Mouse (Mus musculus) heart, embryonic 12.5 days (tissue): ENCODE results near the gene Mettl2. TPM values are rescaled to one million over a fixed set of nuclear protein-coding genes. Genes with fewer than 3 reads are reported as not detected.

ENCODE experiments used
- ATAC-seq: fragments of 200-750 bp; cut with Nextera tagmentation; 2 replicates; pipeline ENCODE4 v1.8.0; 2017; ENCODE audit warnings: moderate TSS enrichment, moderate library complexity; ENCODE audit not compliant: insufficient number of reproducible peaks, low FRiP score
- H3K27ac ChIP-seq: fragments of 300-500 bp; sonication (generic); 2 replicates; pipeline ENCODE4 v1.5.1; 2016; ENCODE audit warnings: mild to moderate bottlenecking, moderate library complexity; ENCODE audit not compliant: poor library complexity, severe bottlenecking
- H3K27me3 ChIP-seq: fragments of 300-500 bp; sonication (generic); replicated peaks from 2 replicates; pipeline ENCODE4 v1.6.1; 2016; ENCODE audit warnings: mild to moderate bottlenecking, moderate library complexity
- H3K36me3 ChIP-seq: fragments of 300-500 bp; sonication (generic); 2 replicates; pipeline ENCODE4 v1.6.1; 2016; ENCODE audit warnings: mild to moderate bottlenecking, moderate library complexity
- H3K4me1 ChIP-seq: fragments of 300-500 bp; sonication (generic); replicated peaks from 2 replicates; pipeline ENCODE4 v1.6.1; 2016; ENCODE audit warnings: mild to moderate bottlenecking
- H3K4me2 ChIP-seq: fragments of 300-500 bp; sonication (generic); 2 replicates; pipeline ENCODE4 v1.6.1; 2016; ENCODE audit warnings: mild to moderate bottlenecking, moderate library complexity
- H3K4me3 ChIP-seq: fragments of 300-500 bp; sonication (generic); 2 replicates; pipeline ENCODE4 v1.5.1; 2016; ENCODE audit warnings: mild to moderate bottlenecking
- H3K9ac ChIP-seq: fragments of 300-500 bp; sonication (generic); 2 replicates; pipeline ENCODE4 v1.6.1; 2016; ENCODE audit warnings: mild to moderate bottlenecking, moderate library complexity
- H3K9me3 ChIP-seq: fragments of 300-500 bp; sonication (generic); replicated peaks from 2 replicates; pipeline ENCODE4 v1.6.1; 2016; ENCODE audit warnings: mild to moderate bottlenecking, moderate library complexity
- WGBS: fragments of 180-500 bp; shearing (Covaris S2); methylation state at CpG from one replicate; pipeline ENCODE4 v1.1.7; 2016; 5-methylcytosine and 5-hydroxymethylcytosine counted together
- polyA plus RNA-seq: library from polyadenylated mRNA; unstranded; fragments of >200 nt; fragmentation: Nextera tagmentation; extraction: Ambion mirVana; gene quantifications from 2 replicates; pipeline ENCODE4 v1.2.1, GENCODE M21; 2016

Mettl2 gene
- polyA plus RNA-seq, 1 experiment from 2014 or later: 28.6 TPM

- no peak overlapping the region for H3K4me2 ChIP-seq
- H3K27me3 ChIP-seq: no peaks in the 10 kb centered on the region
- H3K9ac ChIP-seq: no peak overlapping the region
- H3K4me1 ChIP-seq: no peaks in the 10 kb centered on the region
- H3K4me3 ChIP-seq: no peak overlapping the region
- peaks cover 25% of the 10 kb centered on the region for H3K36me3 ChIP-seq
- no peak for ATAC-seq
- H3K27ac ChIP-seq: no peak overlapping the region
- H3K9me3 ChIP-seq: no peaks in the 10 kb centered on the region
These were observed 17.3 kb downstream of the Mettl2 start for GRCm38 (mm10) chr11:105143564-105143963.

DNA sequence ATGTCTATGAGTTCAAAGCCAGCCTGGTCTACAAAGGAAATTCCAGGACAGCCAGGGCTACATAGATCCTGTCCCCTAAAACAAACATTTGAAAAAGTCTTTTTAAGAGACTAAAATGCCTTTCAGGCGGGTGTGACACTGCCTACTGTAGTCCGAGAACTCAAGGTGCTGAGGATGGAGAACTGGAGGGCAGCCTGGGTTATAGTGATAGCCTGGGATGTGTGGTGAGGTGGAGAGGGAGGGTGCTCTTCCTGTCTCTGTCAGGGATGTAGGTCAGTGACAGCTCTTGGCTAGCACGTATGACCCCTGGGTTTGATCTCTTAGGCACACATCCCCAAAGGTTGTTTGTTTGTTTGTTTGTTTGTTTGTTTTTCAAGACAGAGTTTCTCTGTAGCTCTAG, 17.9 kb downstream of the Mettl2 start:
- H3K9ac ChIP-seq: no peak overlapping the region
- H3K27me3 ChIP-seq: no peaks in the 10 kb centered on the region
- H3K4me3 ChIP-seq: no peak overlapping the region
- peaks cover 21% of the 10 kb centered on the region for H3K36me3 ChIP-seq
- H3K4me1 ChIP-seq: no peaks in the 10 kb centered on the region
- ATAC-seq: no peak
- H3K27ac ChIP-seq: no peak overlapping the region
- H3K4me2 ChIP-seq: no peak overlapping the region
- H3K9me3 ChIP-seq: no peaks in the 10 kb centered on the region
- WGBS: 63% methylated on average over 3 of the region's 3 CpGs

GRCm38 (mm10) chr11:105144508-105145210, 18.4 kb downstream of the Mettl2 start:
- Histone ChIP-seq H3K9me3 (no peaks in the 10 kb centered on the region), H3K36me3 (peaks cover 15% of the 10 kb centered on the region), H3K27ac (no peak overlapping the region), H3K27me3 (no peaks in the 10 kb centered on the region), H3K4me1 (no peaks in the 10 kb centered on the region), H3K4me3 (no peak overlapping the region), H3K4me2 (no peak overlapping the region), H3K9ac (no peak overlapping the region)
- ATAC-seq: no peak
- 75% methylated on average over 11 of the region's 11 CpGs for WGBS

- Histone ChIP-seq H3K27me3 (no peaks in the 10 kb centered on the region), H3K4me3 (no peak overlapping the region)
- 81% methylated on average over 10 of the region's 10 CpGs for WGBS
These were observed 19.0 kb downstream of the Mettl2 start for GRCm38 (mm10) chr11:105145211-105145610.

DNA sequence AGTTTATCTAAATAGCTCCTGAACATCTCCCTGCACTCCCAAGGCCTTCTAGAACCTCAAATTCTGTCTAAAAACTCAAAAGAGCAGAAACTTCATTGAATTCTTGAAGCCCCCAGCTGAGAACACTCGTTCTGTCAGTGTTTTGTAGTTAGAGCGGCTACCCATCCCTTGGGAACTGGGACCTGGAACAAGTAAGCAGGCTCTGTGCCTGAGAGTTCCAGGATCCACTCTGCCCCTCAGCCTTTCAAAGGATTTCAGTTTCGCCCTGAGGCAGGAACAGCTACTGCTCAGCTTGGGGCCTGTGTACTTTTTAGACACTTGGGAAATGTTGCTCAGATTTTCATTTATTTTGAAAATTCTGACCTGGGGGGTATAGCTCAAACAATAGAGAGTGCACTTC, 20.4 kb downstream of the Mettl2 start, which contains the start of gene Gm10842:
Gm10842 (plus strand) TSS at position 301 of the 400 bp plus-strand sequence.
- H3K27me3 ChIP-seq: no peaks in the 10 kb centered on the region
- no peak for ATAC-seq
- no peak within 1 kb of the TSS for H3K9ac ChIP-seq
- H3K36me3 ChIP-seq: no peaks in the 10 kb centered on the region
- 65% methylated on average over 3 of the region's 3 CpGs for WGBS
- H3K4me3 ChIP-seq: no peak within 1 kb of the TSS
- no peak within 1 kb of the TSS for H3K27ac ChIP-seq
- no peak within 1 kb of the TSS for H3K4me2 ChIP-seq
- peaks cover 7% of the 10 kb centered on the region for H3K4me1 ChIP-seq
- no peaks in the 10 kb centered on the region for H3K9me3 ChIP-seq

More at GRCm38 (mm10) chr11:105145211-105145610, 19.0 kb downstream of the Mettl2 start:
- H3K9ac ChIP-seq: no peak overlapping the region
- H3K27ac ChIP-seq: no peak overlapping the region
- H3K36me3 ChIP-seq: peaks cover 10% of the 10 kb centered on the region
- no peaks in the 10 kb centered on the region for H3K9me3 ChIP-seq
- no peak for ATAC-seq
- H3K4me2 ChIP-seq: no peak overlapping the region
- H3K4me1 ChIP-seq: no peaks in the 10 kb centered on the region

- WGBS: 39% methylated on average over 3 of the region's 3 CpGs
- H3K4me3 ChIP-seq: no peak overlapping the region
- peaks cover 33% of the 10 kb centered on the region for H3K4me1 ChIP-seq
- no peaks in the 10 kb centered on the region for H3K36me3 ChIP-seq
- H3K27ac ChIP-seq: no peak overlapping the region
- no peaks in the 10 kb centered on the region for H3K27me3 ChIP-seq
- no peak overlapping the region for H3K9ac ChIP-seq
- no peaks in the 10 kb centered on the region for H3K9me3 ChIP-seq
- ATAC-seq: no peak
- H3K4me2 ChIP-seq: no peak overlapping the region
These were observed 23.1 kb downstream of the Mettl2 start for GRCm38 (mm10) chr11:105149353-105149752.

DNA sequence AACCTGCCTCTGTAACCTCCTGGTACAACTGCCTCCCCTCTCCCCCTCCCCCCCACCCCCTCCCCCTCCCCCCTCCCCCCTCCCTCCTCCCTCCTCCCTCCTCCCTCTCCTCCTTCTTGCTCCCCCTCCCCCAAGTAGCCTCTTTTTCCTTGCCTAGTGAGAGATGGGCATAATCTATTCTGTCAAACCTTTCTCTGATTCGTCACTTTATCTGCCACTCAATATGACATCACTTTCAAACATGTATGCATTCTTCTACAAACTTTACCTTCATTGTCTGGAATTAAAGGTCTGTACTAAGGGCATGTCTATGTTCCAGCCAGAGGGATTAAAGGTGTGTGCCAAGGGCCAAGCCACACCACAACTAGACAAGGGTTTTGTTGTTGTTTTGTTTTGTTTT, 23.5 kb downstream of the Mettl2 start:
- no peak overlapping the region for H3K27ac ChIP-seq
- H3K4me2 ChIP-seq: no peak overlapping the region
- H3K36me3 ChIP-seq: no peaks in the 10 kb centered on the region
- H3K9me3 ChIP-seq: no peaks in the 10 kb centered on the region
- no peak overlapping the region for H3K4me3 ChIP-seq
- no peak for ATAC-seq
- no peaks in the 10 kb centered on the region for H3K27me3 ChIP-seq
- peaks cover 33% of the 10 kb centered on the region for H3K4me1 ChIP-seq
- 95% methylated on average over 1 of the region's 1 CpGs for WGBS
- H3K9ac ChIP-seq: no peak overlapping the region

DNA sequence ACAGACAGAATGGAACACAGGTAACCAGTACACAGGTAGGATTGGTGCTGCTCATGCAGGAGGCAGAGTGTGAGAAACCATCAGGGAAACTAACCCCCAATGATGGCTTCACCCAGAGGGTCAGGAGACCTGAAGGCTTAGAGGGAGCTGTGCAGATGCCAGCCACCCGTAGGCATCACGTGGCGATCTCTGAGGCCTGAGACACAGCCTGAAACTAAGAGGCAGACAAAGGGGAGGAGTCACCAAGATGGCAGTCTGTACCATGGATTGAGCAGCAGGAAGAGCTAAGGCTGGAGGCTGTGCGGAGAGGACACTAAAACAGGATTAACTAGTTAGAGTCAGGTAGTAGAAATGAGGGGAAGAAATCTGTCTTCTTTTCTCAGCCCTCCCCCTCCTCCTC, 24.5 kb downstream of the Mettl2 start:
- H3K36me3 ChIP-seq: no peaks in the 10 kb centered on the region
- ATAC-seq: no peak
- no peak overlapping the region for H3K9ac ChIP-seq
- H3K4me2 ChIP-seq: no peak overlapping the region
- H3K27ac ChIP-seq: no peak overlapping the region
- no peaks in the 10 kb centered on the region for H3K9me3 ChIP-seq
- 66% methylated on average over 4 of the region's 4 CpGs for WGBS
- H3K4me3 ChIP-seq: no peak overlapping the region
- H3K27me3 ChIP-seq: no peaks in the 10 kb centered on the region
- peaks cover 33% of the 10 kb centered on the region for H3K4me1 ChIP-seq

- Histone ChIP-seq H3K36me3 (no peaks in the 10 kb centered on the region), H3K4me1 (peaks cover 39% of the 10 kb centered on the region), H3K27ac (no peak overlapping the region), H3K9ac (peak overlapping the region; percentile 46; the same call in 1 of the 2 replicates), H3K9me3 (no peaks in the 10 kb centered on the region), H3K4me2 (peak overlapping the region; percentile 55), H3K27me3 (no peaks in the 10 kb centered on the region), H3K4me3 (no peak overlapping the region)
- WGBS: 25% methylated on average over 18 of the region's 19 CpGs
- ATAC-seq: no peak
These were observed 25.2 kb downstream of the Mettl2 start for GRCm38 (mm10) chr11:105151226-105152016.

GRCm38 (mm10) chr11:105152017-105152300, 25.7 kb downstream of the Mettl2 start:
- H3K9me3 ChIP-seq: no peaks in the 10 kb centered on the region
- H3K36me3 ChIP-seq: no peaks in the 10 kb centered on the region
- H3K4me1 ChIP-seq: peaks cover 44% of the 10 kb centered on the region
- no peak overlapping the region for H3K27ac ChIP-seq
- ATAC-seq: no peak
- no peaks in the 10 kb centered on the region for H3K27me3 ChIP-seq
- peak overlapping the region; percentile 55 for H3K4me2 ChIP-seq
- H3K9ac ChIP-seq: 0 out of 2 replicates have a peak overlapping the region, but pooled peaks have one; percentile 46
- 66% methylated on average over 3 of the region's 4 CpGs for WGBS
- no peak overlapping the region for H3K4me3 ChIP-seq

DNA sequence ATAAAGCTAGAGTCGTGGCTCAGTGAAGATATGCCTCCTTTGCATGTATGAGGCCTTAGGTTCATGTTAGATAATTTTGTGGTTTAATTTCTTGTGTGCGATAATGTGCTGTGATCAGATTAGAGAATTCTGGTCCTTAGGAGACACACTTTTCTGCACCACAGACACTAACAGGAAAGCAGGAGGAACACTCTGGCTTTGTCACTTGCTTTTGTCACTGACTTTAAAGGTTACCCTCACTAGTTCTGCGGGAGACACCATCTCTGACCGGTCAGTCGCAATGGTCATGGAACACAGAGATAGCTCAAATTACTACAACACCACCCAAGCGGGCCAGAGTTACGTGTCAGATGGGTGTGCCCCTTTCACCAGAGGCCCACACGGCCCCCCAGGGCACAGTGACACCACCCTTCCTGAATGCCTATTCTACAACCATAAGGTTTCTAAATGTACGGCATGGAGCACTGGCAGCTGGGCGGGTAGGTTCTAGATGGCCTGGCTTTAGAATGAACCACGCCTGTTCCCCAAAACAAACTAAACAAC, 26.2 kb downstream of the Mettl2 start:
- WGBS: 73% methylated on average over 11 of the region's 11 CpGs
- Histone ChIP-seq H3K4me3 (no peak overlapping the region), H3K9ac (no peak overlapping the region), H3K27me3 (no peaks in the 10 kb centered on the region), H3K36me3 (no peaks in the 10 kb centered on the region), H3K9me3 (no peaks in the 10 kb centered on the region), H3K4me2 (no peak overlapping the region), H3K4me1 (peaks cover 46% of the 10 kb centered on the region), H3K27ac (no peak overlapping the region)
- ATAC-seq: peak; percentile 34; the same call in 1 of the 2 replicates
